Mouse (Mus musculus) limb, embryonic 13.5 days (tissue): Measurements from ENCODE around the gene Pank1. TPM values are rescaled to one million over a fixed set of nuclear protein-coding genes. Genes with fewer than 3 reads are reported as not detected.

ENCODE experiments used
- ATAC-seq: fragments of 200-750 bp; cut with Nextera tagmentation; 2 replicates; pipeline ENCODE4 v1.8.0; 2017; ENCODE audit warnings: low read depth, moderate number of reproducible peaks, moderate TSS enrichment; ENCODE audit not compliant: low FRiP score
- H3K27ac ChIP-seq: fragments of 300-500 bp; sonication (generic); 2 replicates; pipeline ENCODE4 v1.5.1; 2015; ENCODE audit warnings: inconsistent platforms, mild to moderate bottlenecking, moderate library complexity
- H3K27me3 ChIP-seq: fragments of 300-500 bp; sonication (generic); 2 replicates; pipeline ENCODE4 v1.6.1; 2015; ENCODE audit warnings: mild to moderate bottlenecking, inconsistent platforms
- H3K36me3 ChIP-seq: fragments of 300-500 bp; sonication (generic); 2 replicates; pipeline ENCODE4 v1.6.1; 2015; ENCODE audit warnings: inconsistent platforms, mild to moderate bottlenecking, moderate library complexity
- H3K4me1 ChIP-seq: fragments of 300-500 bp; sonication (generic); 2 replicates; pipeline ENCODE4 v1.6.1; 2015; ENCODE audit warnings: inconsistent platforms
- H3K4me2 ChIP-seq: fragments of 300-500 bp; sonication (generic); replicated peaks from 2 replicates; pipeline ENCODE4 v1.6.1; 2015; ENCODE audit warnings: inconsistent platforms, mild to moderate bottlenecking, moderate library complexity
- H3K4me3 ChIP-seq: fragments of 300-500 bp; sonication (generic); 2 replicates; pipeline ENCODE4 v1.5.1; 2015; ENCODE audit warnings: moderate library complexity, mild to moderate bottlenecking, inconsistent platforms
- H3K9ac ChIP-seq: fragments of 300-500 bp; sonication (generic); 2 replicates; pipeline ENCODE4 v1.6.1; 2015; ENCODE audit warnings: mild to moderate bottlenecking, inconsistent platforms
- H3K9me3 ChIP-seq: fragments of 300-500 bp; sonication (generic); 2 replicates; pipeline ENCODE4 v1.6.1; 2016; ENCODE audit warnings: inconsistent platforms
- WGBS: fragments of 180-500 bp; shearing (Covaris S2); methylation state at CpG from one replicate; pipeline ENCODE4 v1.1.7; 2015; 5-methylcytosine and 5-hydroxymethylcytosine counted together
- polyA plus RNA-seq: library from polyadenylated mRNA; unstranded; fragments of >200 nt; fragmentation: Nextera tagmentation; extraction: Ambion mirVana; gene quantifications from 2 replicates; pipeline ENCODE4 v1.2.1, GENCODE M21; 2015

The Pank1 gene
- polyA plus RNA-seq, 1 experiment from 2014 or later = 7.4 TPM

- H3K4me2 ChIP-seq = no peak overlapping the region
- peaks cover 14% of the 10 kb centered on the region; the same call in 1 of the 2 replicates for H3K4me1 ChIP-seq
- peaks cover 15% of the 10 kb centered on the region for H3K36me3 ChIP-seq
- no peak overlapping the region for H3K9ac ChIP-seq
- ATAC-seq = no peak
- WGBS = 66% methylated on average over 9 of the region's 9 CpGs
- no peaks in the 10 kb centered on the region for H3K27me3 ChIP-seq
- no peak overlapping the region for H3K27ac ChIP-seq
- H3K9me3 ChIP-seq = no peaks in the 10 kb centered on the region
- no peak overlapping the region for H3K4me3 ChIP-seq
These were observed 35.2 kb downstream of the Pank1 start for GRCm38 (mm10) chr19:34844047-34844446.

- WGBS = 35% methylated on average over 9 of the region's 9 CpGs
These were observed 37.3 kb downstream of the Pank1 start for GRCm38 (mm10) chr19:34841719-34842506.

GRCm38 (mm10) chr19:34838624-34839023, 40.6 kb downstream of the Pank1 start:
- Histone ChIP-seq H3K27me3 (no peaks in the 10 kb centered on the region), H3K4me3 (no peak overlapping the region), H3K9ac (no peak overlapping the region), H3K27ac (no peak overlapping the region), H3K36me3 (peaks cover 22% of the 10 kb centered on the region), H3K4me1 (peaks cover 10% of the 10 kb centered on the region; the same call in 1 of the 2 replicates), H3K4me2 (no peak overlapping the region), H3K9me3 (no peaks in the 10 kb centered on the region)
- 96% methylated on average over 9 of the region's 9 CpGs for WGBS
- no peak for ATAC-seq

More at GRCm38 (mm10) chr19:34841719-34842506, 37.3 kb downstream of the Pank1 start:
- H3K36me3 ChIP-seq = peaks cover 22% of the 10 kb centered on the region
- ATAC-seq = no peak
- H3K4me2 ChIP-seq = no peak overlapping the region
- H3K27ac ChIP-seq = no peak overlapping the region
- no peaks in the 10 kb centered on the region for H3K9me3 ChIP-seq
- H3K4me1 ChIP-seq = peaks cover 14% of the 10 kb centered on the region; the same call in 1 of the 2 replicates
- no peak overlapping the region for H3K4me3 ChIP-seq
- no peak overlapping the region for H3K9ac ChIP-seq
- H3K27me3 ChIP-seq = no peaks in the 10 kb centered on the region

- no peak for ATAC-seq
These were observed 47.6 kb downstream of the Pank1 start for GRCm38 (mm10) chr19:34831702-34832101.

GRCm38 (mm10) chr19:34827916-34828635, 51.2 kb downstream of the Pank1 start:
- H3K4me3 ChIP-seq = no peak overlapping the region
- H3K27ac ChIP-seq = no peak overlapping the region
- H3K9me3 ChIP-seq = no peaks in the 10 kb centered on the region
- no peak overlapping the region for H3K4me2 ChIP-seq
- peaks cover 6% of the 10 kb centered on the region; the same call in 1 of the 2 replicates for H3K36me3 ChIP-seq
- no peak overlapping the region for H3K9ac ChIP-seq
- no peak for ATAC-seq
- WGBS = 91% methylated on average over 5 of the region's 5 CpGs
- H3K4me1 ChIP-seq = no peaks in the 10 kb centered on the region
- H3K27me3 ChIP-seq = no peaks in the 10 kb centered on the region

More at GRCm38 (mm10) chr19:34831702-34832101, 47.6 kb downstream of the Pank1 start:
- Histone ChIP-seq H3K9ac (no peak overlapping the region), H3K4me1 (no peaks in the 10 kb centered on the region), H3K4me2 (no peak overlapping the region), H3K36me3 (peaks cover 4% of the 10 kb centered on the region; the same call in 1 of the 2 replicates), H3K27me3 (no peaks in the 10 kb centered on the region), H3K9me3 (no peaks in the 10 kb centered on the region), H3K4me3 (no peak overlapping the region), H3K27ac (no peak overlapping the region)
- 87% methylated on average over 4 of the region's 4 CpGs for whole genome bisulfite sequencing

GRCm38 (mm10) chr19:34827444-34827843, 51.8 kb downstream of the Pank1 start:
- no peak overlapping the region for H3K27ac ChIP-seq
- H3K36me3 ChIP-seq = peaks cover 6% of the 10 kb centered on the region; the same call in 1 of the 2 replicates
- no peaks in the 10 kb centered on the region for H3K27me3 ChIP-seq
- no peak overlapping the region for H3K4me3 ChIP-seq
- H3K4me2 ChIP-seq = no peak overlapping the region
- no peaks in the 10 kb centered on the region for H3K9me3 ChIP-seq
- 90% methylated on average over 6 of the region's 6 CpGs for WGBS
- no peaks in the 10 kb centered on the region for H3K4me1 ChIP-seq
- no peak overlapping the region for H3K9ac ChIP-seq
- ATAC-seq = no peak

- Histone ChIP-seq H3K4me3 (no peak overlapping the region), H3K4me1 (no peaks in the 10 kb centered on the region), H3K27me3 (no peaks in the 10 kb centered on the region), H3K9me3 (no peaks in the 10 kb centered on the region), H3K4me2 (no peak overlapping the region), H3K9ac (no peak overlapping the region), H3K36me3 (peaks cover 12% of the 10 kb centered on the region), H3K27ac (no peak overlapping the region)
- 70% methylated on average over 13 of the region's 13 CpGs for WGBS
- no peak for ATAC-seq
These were observed 53.2 kb downstream of the Pank1 start for GRCm38 (mm10) chr19:34825946-34826655.

GRCm38 (mm10) chr19:34819577-34820170, 59.6 kb downstream of the Pank1 start:
- 84% methylated on average over 5 of the region's 5 CpGs for WGBS
- Histone ChIP-seq H3K9ac (no peak overlapping the region), H3K4me2 (no peak overlapping the region), H3K4me3 (no peak overlapping the region), H3K4me1 (no peaks in the 10 kb centered on the region; the same call in 1 of the 2 replicates), H3K27me3 (no peaks in the 10 kb centered on the region), H3K27ac (no peak overlapping the region), H3K9me3 (no peaks in the 10 kb centered on the region), H3K36me3 (peaks cover 13% of the 10 kb centered on the region)
- ATAC-seq = no peak

GRCm38 (mm10) chr19:34815371-34815770, 63.9 kb downstream of the Pank1 start:
- H3K9me3 ChIP-seq = no peaks in the 10 kb centered on the region
- no peak overlapping the region for H3K9ac ChIP-seq
- H3K36me3 ChIP-seq = peaks cover 3% of the 10 kb centered on the region; the same call in 1 of the 2 replicates
- H3K4me1 ChIP-seq = no peaks in the 10 kb centered on the region; the same call in 1 of the 2 replicates
- no peak overlapping the region for H3K4me3 ChIP-seq
- no peaks in the 10 kb centered on the region for H3K27me3 ChIP-seq
- H3K4me2 ChIP-seq = no peak overlapping the region
- no peak for ATAC-seq
- 76% methylated on average over 4 of the region's 4 CpGs for WGBS
- H3K27ac ChIP-seq = no peak overlapping the region

- no peak overlapping the region for H3K4me2 ChIP-seq
- H3K27ac ChIP-seq = no peak overlapping the region
- no peaks in the 10 kb centered on the region for H3K9me3 ChIP-seq
- ATAC-seq = no peak
- H3K9ac ChIP-seq = no peak overlapping the region
- H3K4me3 ChIP-seq = no peak overlapping the region
- no peaks in the 10 kb centered on the region; the same call in 1 of the 2 replicates for H3K4me1 ChIP-seq
- H3K27me3 ChIP-seq = no peaks in the 10 kb centered on the region
- WGBS = 34% methylated on average over 4 of the region's 4 CpGs
- H3K36me3 ChIP-seq = peaks cover 3% of the 10 kb centered on the region; the same call in 1 of the 2 replicates
These were observed 64.6 kb downstream of the Pank1 start for GRCm38 (mm10) chr19:34814696-34815095.

GRCm38 (mm10) chr19:34813961-34814360, 65.3 kb downstream of the Pank1 start:
- WGBS = 96% methylated on average over 6 of the region's 6 CpGs
- no peak overlapping the region for H3K27ac ChIP-seq
- H3K4me2 ChIP-seq = no peak overlapping the region
- ATAC-seq = no peak
- H3K4me3 ChIP-seq = no peak overlapping the region
- H3K4me1 ChIP-seq = no peaks in the 10 kb centered on the region; the same call in 1 of the 2 replicates
- H3K9me3 ChIP-seq = no peaks in the 10 kb centered on the region
- H3K9ac ChIP-seq = no peak overlapping the region
- no peaks in the 10 kb centered on the region for H3K27me3 ChIP-seq
- peaks cover 3% of the 10 kb centered on the region; the same call in 1 of the 2 replicates for H3K36me3 ChIP-seq
